Mouse (Mus musculus) myocyte (in vitro differentiated cells): ENCODE results near the gene Kif13a.

Source experiments
- POLR2A ChIP-seq: IDR thresholded peaks from one replicate; pipeline ENCODE4 v1.6.1; 2011; ENCODE audit warnings: low read depth, mild to moderate bottlenecking, control low read depth, moderate library complexity; ENCODE audit not compliant: insufficient read length
- POLR2AphosphoS2 ChIP-seq: IDR thresholded peaks from one replicate; pipeline ENCODE4 v1.6.1; 2011; ENCODE audit warnings: low read depth, control low read depth; ENCODE audit not compliant: insufficient read length

GRCm38 (mm10) chr13:46763210-46763609, 166.5 kb downstream of the Kif13a start:
- TF ChIP-seq POLR2AphosphoS2, result no peak
- no peak for TF ChIP-seq POLR2A
